Mouse (Mus musculus) forebrain, embryonic 14.5 days (tissue): ENCODE data around the gene Sh2d2a. TPM values are rescaled to one million over a fixed set of nuclear protein-coding genes. Genes with fewer than 3 reads are reported as not detected.
"Not testable (repeated sequence)": the region's sequence is repeated elsewhere in the genome, so short reads cannot be mapped to it uniquely, and the experiment has no call there.

Experiments used
- ATAC-seq: fragments of 200-750 bp; cut with Nextera tagmentation; 2 replicates; pipeline ENCODE4 v1.8.0; 2017; ENCODE audit warnings: mild to moderate bottlenecking, moderate library complexity
- DNase-seq: peaks from one replicate; pipeline ENCODE4 v3.0.0-alpha.2; 2015; ENCODE audit warnings: low spot score
- H3K27ac ChIP-seq: fragments of 300-500 bp; sonication (generic); 2 replicates; pipeline ENCODE4 v1.5.1; 2014; ENCODE audit warnings: low read depth, mild to moderate bottlenecking, control low read depth, low read length, moderate library complexity
- H3K27me3 ChIP-seq: fragments of 300-500 bp; sonication (generic); replicated peaks from 2 replicates; pipeline ENCODE4 v1.6.1; 2014; ENCODE audit warnings: low read length, control low read depth, mixed read lengths; ENCODE audit not compliant: control insufficient read depth, insufficient read depth
- H3K36me3 ChIP-seq: fragments of 300-500 bp; sonication (generic); 2 replicates; pipeline ENCODE4 v1.6.1; 2014; ENCODE audit warnings: low read length, control low read depth; ENCODE audit not compliant: control insufficient read depth, insufficient read depth
- H3K4me1 ChIP-seq: fragments of 300-500 bp; sonication (generic); 2 replicates; pipeline ENCODE4 v1.6.1; 2014; ENCODE audit warnings: antibody characterized with exemption, low read length, control low read depth; ENCODE audit not compliant: control insufficient read depth, insufficient read depth
- H3K4me2 ChIP-seq: fragments of 300-500 bp; sonication (generic); 2 replicates; pipeline ENCODE4 v1.6.1; 2014; ENCODE audit warnings: mild to moderate bottlenecking, control low read depth, low read length
- H3K4me3 ChIP-seq: fragments of 300-500 bp; sonication (generic); 2 replicates; pipeline ENCODE4 v1.5.1; 2014; ENCODE audit warnings: low read depth, low read length, control low read depth
- H3K9ac ChIP-seq: fragments of 300-500 bp; sonication (generic); 2 replicates; pipeline ENCODE4 v1.6.1; 2014; ENCODE audit warnings: mild to moderate bottlenecking, low read length, control low read depth, moderate library complexity
- H3K9me3 ChIP-seq: fragments of 300-500 bp; sonication (generic); replicated peaks from 2 replicates; pipeline ENCODE4 v1.6.1; 2016; ENCODE audit warnings: low read length, control low read depth, mixed read lengths; ENCODE audit not compliant: control insufficient read depth
- WGBS: fragments of 180-500 bp; shearing (Covaris S2); extraction: QIAGEN DNeasy Blood & Tissue Kit; methylation state at CpG from one replicate; pipeline ENCODE4 v1.1.7; 2014; 5-methylcytosine and 5-hydroxymethylcytosine counted together
- polyA plus RNA-seq: library from polyadenylated mRNA; unstranded; fragments of >200 nt; fragmentation: Nextera tagmentation; extraction: Ambion mirVana; gene quantifications from 2 replicates; pipeline ENCODE4 v1.2.1, GENCODE M21; 2014

Sh2d2a gene
- polyA plus RNA-seq, 1 experiment from 2014 or later, result not detected

DNA sequence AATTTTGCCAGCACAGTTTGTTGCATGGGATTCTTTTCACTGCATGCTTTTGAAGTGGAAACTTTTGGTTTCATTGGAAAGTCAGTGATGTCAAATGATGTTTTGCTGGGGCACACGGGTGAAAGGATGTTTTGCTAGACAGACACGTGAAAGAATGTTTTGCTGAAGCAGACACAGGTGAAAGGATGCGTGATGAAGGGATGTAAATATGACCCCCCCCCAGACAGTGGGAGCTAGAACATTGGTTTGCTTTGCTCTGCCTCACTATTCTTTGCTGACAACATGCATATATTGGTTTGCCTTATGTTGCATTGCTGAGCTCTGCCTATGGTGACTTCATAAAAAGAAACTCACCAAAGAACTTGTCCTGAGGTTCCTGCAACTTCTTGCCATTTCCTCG, 1.6 kb upstream of the Sh2d2a start:
- H3K9ac ChIP-seq, result no peak overlapping the region
- H3K9me3 ChIP-seq, result no peaks in the 10 kb centered on the region
- no peak for ATAC-seq
- H3K4me1 ChIP-seq, result no peaks in the 10 kb centered on the region
- no peak overlapping the region for H3K4me2 ChIP-seq
- no peak overlapping the region for H3K4me3 ChIP-seq
- H3K27ac ChIP-seq, result no peak overlapping the region
- no peaks in the 10 kb centered on the region for H3K27me3 ChIP-seq
- no peak for DNase-seq
- 83% methylated on average over 4 of the region's 4 CpGs for WGBS
- H3K36me3 ChIP-seq, result no peaks in the 10 kb centered on the region

DNA sequence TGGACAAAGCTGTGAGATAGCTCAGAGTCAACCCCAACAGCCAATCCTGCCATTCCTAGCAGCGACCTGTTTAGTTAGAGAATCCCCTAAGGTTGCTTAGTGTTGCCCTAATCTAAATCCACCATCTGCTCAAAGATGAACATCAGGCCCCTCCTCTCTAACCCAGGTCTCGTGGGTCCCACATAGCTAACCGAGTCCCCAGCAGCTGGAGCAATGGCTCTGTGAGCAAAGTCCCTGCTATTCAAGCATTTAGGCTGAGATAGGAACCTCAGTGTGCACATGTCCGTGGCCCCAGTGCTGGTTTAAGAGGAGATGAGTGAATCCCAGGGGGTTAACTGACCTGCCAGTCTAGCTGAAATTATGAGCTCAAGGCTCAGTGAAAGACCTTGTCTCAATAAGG, 369 bp upstream of the Sh2d2a start:
- WGBS, result 64% methylated on average over 4 of the region's 4 CpGs
- H3K9me3 ChIP-seq, result no peaks in the 10 kb centered on the region
- H3K9ac ChIP-seq, result no peak overlapping the region
- H3K27ac ChIP-seq, result no peak overlapping the region
- no peaks in the 10 kb centered on the region for H3K27me3 ChIP-seq
- H3K4me2 ChIP-seq, result no peak overlapping the region
- ATAC-seq, result no peak
- H3K4me3 ChIP-seq, result no peak overlapping the region
- H3K36me3 ChIP-seq, result no peaks in the 10 kb centered on the region
- H3K4me1 ChIP-seq, result no peaks in the 10 kb centered on the region
- DNase-seq, result no peak

DNA sequence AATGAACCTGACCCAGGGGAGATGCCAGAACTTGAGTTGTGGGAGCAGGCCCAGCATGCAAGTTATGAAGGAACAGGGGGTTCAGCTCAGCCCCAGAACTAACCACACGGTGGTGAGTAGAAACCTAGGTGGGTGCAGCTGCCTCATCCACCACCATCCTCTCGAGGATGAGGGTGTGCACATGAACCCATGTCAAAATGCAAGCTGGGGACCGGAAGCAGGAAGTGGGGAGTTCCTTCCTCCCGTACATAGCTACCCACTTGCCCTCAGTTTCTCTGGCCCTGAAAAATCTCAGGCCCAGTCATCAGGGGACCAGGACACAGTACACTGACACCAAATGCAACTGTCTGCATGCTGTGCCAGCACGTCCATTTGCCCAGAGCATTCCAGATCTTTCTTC, 1.1 kb downstream of the Sh2d2a start:
- Histone ChIP-seq H3K36me3 (no peaks in the 10 kb centered on the region), H3K9me3 (no peaks in the 10 kb centered on the region), H3K27ac (no peak overlapping the region), H3K4me3 (no peak overlapping the region), H3K4me2 (no peak overlapping the region), H3K9ac (no peak overlapping the region), H3K27me3 (no peaks in the 10 kb centered on the region), H3K4me1 (no peaks in the 10 kb centered on the region)
- no peak for ATAC-seq
- no peak for DNase-seq
- 83% methylated on average over 5 of the region's 5 CpGs for WGBS

DNA sequence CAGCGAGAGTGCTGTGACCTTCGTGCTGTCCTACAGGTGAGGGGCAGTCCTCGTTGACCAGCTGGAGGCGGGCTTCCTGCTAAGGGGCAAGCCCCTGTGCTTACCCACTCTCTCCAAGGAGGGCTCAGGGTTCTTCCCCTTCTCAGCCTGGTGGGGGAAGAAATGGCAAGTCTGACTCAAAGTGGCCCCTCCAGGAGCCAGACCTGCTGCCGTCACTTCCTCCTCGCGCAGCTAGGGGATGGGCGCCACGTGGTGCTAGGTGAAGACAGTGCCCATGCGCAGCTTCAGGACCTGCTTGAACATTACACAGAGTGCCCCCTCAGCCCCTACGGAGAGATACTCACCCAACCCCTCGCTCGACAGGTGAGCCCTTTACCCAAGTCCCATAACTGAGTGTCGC, 2.6 kb downstream of the Sh2d2a start:
- no peak for ATAC-seq
- no peaks in the 10 kb centered on the region for H3K9me3 ChIP-seq
- no peaks in the 10 kb centered on the region for H3K27me3 ChIP-seq
- WGBS, result 83% methylated on average over 14 of the region's 14 CpGs
- H3K36me3 ChIP-seq, result no peaks in the 10 kb centered on the region
- no peak overlapping the region for H3K4me3 ChIP-seq
- H3K4me2 ChIP-seq, result no peak overlapping the region
- no peaks in the 10 kb centered on the region for H3K4me1 ChIP-seq
- H3K9ac ChIP-seq, result no peak overlapping the region
- DNase-seq, result no peak
- H3K27ac ChIP-seq, result no peak overlapping the region

DNA sequence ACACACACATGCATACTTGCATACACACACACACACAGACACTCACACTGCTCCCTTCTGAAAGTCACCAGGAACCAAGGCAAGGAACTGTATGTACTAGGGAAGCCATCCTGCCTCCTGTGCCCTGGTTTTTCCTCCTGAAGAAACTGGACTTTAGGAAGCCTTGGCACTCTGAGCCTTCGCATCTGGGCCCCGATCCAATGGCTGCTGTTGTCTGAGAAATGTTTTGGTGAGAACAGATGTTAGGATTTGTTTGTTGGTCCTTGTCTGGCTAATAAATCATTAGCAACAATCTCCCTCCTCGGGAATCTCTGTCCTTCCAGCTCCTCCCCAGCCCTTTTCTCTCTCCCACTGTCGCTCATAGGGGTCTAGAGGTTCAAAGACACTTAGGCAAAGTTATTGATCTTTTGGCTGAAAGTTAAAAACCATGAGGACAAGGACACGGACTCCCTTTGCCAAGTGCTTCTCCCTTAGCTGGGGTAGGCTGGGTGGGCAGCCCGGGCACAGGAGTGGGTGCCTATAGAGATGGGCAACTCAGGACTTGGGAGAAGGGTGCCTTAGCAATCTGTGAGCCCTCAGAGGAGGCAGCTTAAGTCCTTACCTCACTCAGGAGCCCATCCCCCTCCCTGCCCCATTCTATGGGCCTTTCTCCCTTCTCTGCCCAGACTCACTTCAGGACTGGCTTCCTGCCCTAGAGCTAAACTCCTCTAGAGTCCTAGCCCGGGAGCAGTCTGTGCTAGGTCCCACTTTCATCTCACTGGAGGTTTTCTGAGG, 8.4 kb downstream of the Sh2d2a start:
- WGBS, result 67% methylated on average over 7 of the region's 7 CpGs
- no peak overlapping the region for H3K27ac ChIP-seq

DNA sequence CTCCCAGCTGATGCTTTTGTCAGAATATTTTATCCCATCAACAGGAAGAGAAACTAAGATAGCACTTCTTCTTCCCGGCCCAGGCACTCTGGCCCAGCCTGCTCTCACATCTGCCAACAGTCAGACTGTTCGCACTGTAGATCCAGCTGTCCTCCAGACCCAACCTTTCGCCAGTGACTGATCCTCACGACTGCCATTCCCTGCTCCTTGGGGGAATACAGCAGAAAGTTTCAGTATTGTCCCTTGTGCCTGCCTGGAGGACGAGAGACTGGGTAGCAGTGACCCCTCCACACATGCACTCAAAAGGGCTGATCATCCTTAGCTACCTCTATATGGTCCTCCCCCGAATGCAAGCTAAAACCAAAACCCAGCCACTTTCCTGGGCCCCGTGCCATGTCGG, 9.4 kb downstream of the Sh2d2a start:
- no peak overlapping the region for H3K4me3 ChIP-seq
- no peak overlapping the region for H3K9ac ChIP-seq
- DNase-seq, result no peak
- H3K4me1 ChIP-seq, result no peaks in the 10 kb centered on the region
- no peak overlapping the region for H3K27ac ChIP-seq
- ATAC-seq, result no peak
- H3K4me2 ChIP-seq, result no peak overlapping the region
- 89% methylated on average over 8 of the region's 8 CpGs for WGBS
- peaks cover 39% of the 10 kb centered on the region for H3K36me3 ChIP-seq
- H3K9me3 ChIP-seq, result no peaks in the 10 kb centered on the region
- H3K27me3 ChIP-seq, result no peaks in the 10 kb centered on the region

More for the DNA sequence above, 8.4 kb downstream of the Sh2d2a start:
- no peak for DNase-seq
- Histone ChIP-seq H3K36me3 (peaks cover 35% of the 10 kb centered on the region), H3K9ac (no peak overlapping the region), H3K4me2 (no peak overlapping the region), H3K9me3 (no peaks in the 10 kb centered on the region), H3K4me3 (no peak overlapping the region), H3K4me1 (no peaks in the 10 kb centered on the region), H3K27me3 (no peaks in the 10 kb centered on the region)
- no peak for ATAC-seq

DNA sequence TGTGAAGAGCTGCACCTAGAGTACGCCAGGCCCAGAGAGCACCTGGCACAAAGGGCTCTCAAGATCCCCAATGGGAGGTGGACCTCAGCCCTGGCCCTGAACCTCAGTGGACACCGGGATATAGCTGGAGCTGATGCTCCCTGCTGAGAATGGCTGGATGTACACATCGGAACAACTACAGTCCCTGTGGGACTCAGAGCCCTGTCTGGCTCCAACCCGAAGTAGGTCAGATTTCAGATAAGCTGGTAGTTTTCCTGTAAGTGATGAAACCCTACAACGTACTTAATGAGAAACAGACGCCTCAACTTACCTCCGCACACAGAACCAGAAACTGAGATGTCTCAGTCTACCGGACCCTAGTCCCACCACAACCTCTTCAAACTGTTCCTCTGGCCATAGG, 11.1 kb downstream of the Sh2d2a start:
- DNase-seq (no peak), ATAC-seq (no peak)
- Histone ChIP-seq H3K9ac (no peak overlapping the region), H3K27ac (no peak overlapping the region), H3K4me1 (no peaks in the 10 kb centered on the region), H3K4me3 (no peak overlapping the region), H3K4me2 (no peak overlapping the region), H3K9me3 (no peaks in the 10 kb centered on the region), H3K36me3 (peaks cover 54% of the 10 kb centered on the region), H3K27me3 (no peaks in the 10 kb centered on the region)
- WGBS, result 94% methylated on average over 8 of the region's 8 CpGs

DNA sequence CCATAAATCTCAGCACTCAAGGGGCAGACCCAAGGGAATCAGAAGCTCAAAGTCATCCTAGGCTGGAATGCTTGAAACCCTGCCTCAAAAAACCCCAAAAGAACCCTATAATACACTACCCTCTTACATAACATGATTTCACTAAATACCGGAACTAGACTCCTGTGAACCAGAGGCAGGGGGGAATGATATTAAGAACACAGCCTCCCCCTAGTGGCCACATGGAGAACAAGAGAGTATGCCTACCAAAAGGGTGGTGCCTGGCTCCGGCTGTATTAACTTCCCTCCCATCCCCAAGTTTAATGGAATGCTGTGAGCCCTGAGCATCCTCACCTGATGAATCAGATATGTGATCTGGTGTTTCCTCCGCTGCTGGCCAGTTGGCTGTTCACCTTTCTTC, 13.3 kb downstream of the Sh2d2a start:
- Histone ChIP-seq H3K9me3 (no peaks in the 10 kb centered on the region), H3K27ac (no peak overlapping the region), H3K27me3 (no peaks in the 10 kb centered on the region), H3K4me2 (no peak overlapping the region), H3K4me3 (no peak overlapping the region), H3K9ac (no peak overlapping the region), H3K36me3 (peaks cover 70% of the 10 kb centered on the region), H3K4me1 (no peaks in the 10 kb centered on the region)
- WGBS, result 28% methylated on average over 3 of the region's 3 CpGs
- DNase-seq (peak; percentile 83), ATAC-seq (peak; percentile 66; the same call in 1 of the 2 replicates)

DNA sequence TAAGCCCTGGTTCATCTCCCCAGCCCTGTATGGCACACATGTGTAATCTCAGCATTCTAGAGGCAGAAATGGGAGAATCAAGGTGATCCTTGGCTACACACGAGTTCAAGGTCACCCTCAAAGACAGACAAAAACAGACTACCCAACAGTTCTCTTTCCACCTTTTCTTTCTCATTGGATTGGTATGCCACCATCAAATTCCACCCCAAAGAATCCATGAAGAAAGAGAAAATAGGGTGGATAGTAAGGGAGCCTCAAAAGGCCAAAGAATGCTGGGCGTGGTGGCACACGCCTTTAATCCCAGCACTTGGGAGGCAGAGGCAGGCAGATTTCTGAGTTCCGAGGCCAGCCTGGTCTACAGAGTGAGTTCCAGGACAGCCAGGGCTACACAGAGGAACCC, 17.6 kb downstream of the Sh2d2a start:
- not testable (repeated sequence) for H3K4me1 ChIP-seq, H3K4me3 ChIP-seq, ATAC-seq, H3K9ac ChIP-seq, H3K27ac ChIP-seq, H3K4me2 ChIP-seq, H3K27me3 ChIP-seq, DNase-seq, H3K9me3 ChIP-seq
- 92% methylated on average over 4 of the region's 4 CpGs for whole genome bisulfite sequencing
- H3K36me3 ChIP-seq, result peaks cover 81% of the 10 kb centered on the region
